Mouse (Mus musculus): ENCODE results near the gene Perp. TPM values are rescaled to one million over a fixed set of nuclear protein-coding genes. Genes with fewer than 3 reads are reported as not detected.

Perp gene
- 1 to 10 TPM; 2.6 to 2.9 TPM for total RNA-seq (2021)
- long read RNA-seq, transcript Perp-201 (3 exons, 1,952 nt), result major isoform, 5 of 5 reads
- long read RNA-seq, partial matches to known transcripts, result 0 of 5 reads
- long read RNA-seq, other reads (novel, unspliced or antisense), result 0 of 5 reads

DNA sequence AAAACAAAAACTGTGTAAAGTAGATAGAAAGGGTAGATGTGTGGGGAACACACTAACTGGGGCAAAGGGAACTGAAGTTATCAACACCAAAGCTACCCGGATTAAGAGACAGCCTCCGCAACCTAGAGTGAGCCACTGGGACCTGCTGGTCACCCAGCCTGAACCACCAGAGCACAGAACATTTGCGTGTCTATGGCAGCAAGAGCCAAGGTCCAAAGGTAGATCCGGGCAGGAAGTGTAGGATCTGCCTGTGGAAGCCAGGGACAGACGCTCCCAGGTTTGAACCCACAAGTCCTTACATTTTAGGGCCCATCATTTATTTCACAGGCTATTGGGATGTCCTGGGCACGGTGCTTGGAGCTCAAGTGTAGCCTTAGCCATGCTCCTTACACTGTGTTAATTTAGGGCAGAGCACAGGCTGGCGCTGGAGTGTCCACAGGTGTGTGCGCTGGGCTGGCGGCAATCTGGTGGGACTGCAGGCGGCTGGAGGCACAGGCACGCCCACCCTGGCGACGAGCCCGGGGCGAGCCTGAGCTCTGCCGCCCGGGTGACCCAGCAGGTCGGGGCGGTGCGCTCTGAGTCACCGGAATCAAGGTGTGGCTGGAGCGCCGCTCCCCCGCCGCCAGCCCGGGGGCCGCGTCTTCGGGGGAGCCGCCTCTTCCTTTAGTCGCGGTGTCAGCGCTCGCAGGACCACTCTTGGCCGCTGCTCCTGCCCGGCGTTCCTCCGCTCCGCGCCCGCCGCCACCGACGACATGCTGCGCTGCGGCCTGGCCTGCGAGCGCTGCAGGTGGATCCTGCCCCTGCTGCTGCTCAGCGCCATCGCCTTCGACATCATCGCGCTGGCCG lies at the start of gene Perp:
Gene Perp (plus strand): TSS at position 580 of the 846 bp plus-strand sequence.
- peak in 1 of 2 experiments; percentile 3 for DNase-seq (ENCODE audit: low spot score in 2 of 2)

DNA sequence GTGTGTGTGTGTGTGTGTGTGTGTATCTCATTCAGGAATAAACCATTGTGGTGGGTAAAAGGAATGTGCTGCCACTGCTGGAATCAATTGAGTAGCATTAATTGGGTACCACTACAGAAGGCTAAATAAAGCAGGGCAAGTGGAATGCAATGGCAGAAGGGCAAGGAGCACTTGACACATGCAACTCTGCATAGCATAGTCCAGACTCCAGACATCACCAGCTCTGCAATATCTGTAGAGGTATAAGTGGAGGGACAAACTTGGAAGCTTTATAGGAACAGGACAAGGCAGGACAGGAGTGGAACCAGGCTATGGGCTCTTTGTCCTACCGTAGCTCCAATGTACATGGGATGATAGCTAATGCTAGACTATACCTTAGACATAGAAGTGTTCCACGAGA lies 33.1 kb upstream of the Perp start:
- no peak for DNase-seq (ENCODE audit: low spot score in 2 of 2)

DNA sequence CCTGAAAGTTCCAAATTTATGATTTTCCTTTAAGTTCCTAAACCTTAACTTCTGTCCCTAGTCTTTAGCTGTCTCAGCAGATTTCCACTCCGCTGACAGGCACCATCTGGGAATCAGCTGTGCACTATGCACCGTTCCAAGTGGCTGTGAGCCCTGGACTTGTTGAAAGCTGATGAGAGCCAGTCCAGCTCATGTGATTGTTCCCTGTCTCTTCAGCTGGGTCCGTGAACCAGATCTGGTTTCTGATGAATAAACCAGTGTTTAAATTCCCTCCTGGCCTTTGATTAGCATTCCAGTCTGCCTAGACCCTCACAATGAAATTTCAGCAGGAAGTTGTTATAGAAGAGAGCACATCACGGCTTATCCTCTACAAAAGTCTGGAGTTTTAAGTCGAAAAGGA lies 28.3 kb upstream of the Perp start:
- peak; percentile 3 to 40 for DNase-seq (ENCODE audit: low spot score in 2 of 2)

DNA sequence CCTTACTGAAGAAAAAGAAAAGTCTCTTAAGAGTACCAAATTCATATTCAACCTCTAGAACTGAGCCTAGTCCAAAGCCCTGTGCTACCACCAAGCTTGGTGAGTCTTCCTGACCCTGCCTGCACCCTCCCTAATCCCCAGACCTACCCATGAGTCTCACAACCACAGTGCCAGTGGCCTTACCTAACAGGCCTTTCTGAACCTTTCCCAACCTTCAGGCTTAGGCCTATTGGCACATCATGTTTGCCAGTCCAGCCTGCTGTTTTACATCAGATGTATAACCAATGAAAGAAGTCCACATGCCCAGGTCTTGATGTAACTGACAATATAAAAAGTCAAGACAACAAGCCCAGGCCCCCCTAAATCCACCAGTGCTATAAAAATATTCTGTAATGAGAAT lies 19.7 kb upstream of the Perp start:
- DNase-seq (ENCODE audit: low spot score in 2 of 2), result no peak

DNA sequence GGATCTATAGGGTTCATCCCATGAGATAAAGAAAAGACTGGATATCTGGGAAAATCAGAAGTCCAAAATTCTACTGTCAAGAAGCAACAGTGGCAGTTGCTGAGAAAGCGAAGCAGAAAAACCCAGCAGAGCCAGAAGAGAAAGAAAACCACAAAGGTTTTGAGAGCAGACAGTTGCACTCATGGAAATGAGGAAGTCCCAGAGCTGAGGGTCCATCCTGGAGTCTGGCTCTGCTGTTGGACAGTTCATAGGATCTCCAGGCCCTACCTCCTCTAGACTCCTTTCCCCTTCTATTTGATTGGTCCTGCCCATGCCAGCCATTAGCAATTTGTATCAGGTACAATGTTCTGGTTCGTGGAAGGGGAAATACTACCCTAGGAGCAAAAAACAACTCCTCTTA lies 18.7 kb upstream of the Perp start:
- DNase-seq (ENCODE audit: low spot score in 2 of 2), result no peak

DNA sequence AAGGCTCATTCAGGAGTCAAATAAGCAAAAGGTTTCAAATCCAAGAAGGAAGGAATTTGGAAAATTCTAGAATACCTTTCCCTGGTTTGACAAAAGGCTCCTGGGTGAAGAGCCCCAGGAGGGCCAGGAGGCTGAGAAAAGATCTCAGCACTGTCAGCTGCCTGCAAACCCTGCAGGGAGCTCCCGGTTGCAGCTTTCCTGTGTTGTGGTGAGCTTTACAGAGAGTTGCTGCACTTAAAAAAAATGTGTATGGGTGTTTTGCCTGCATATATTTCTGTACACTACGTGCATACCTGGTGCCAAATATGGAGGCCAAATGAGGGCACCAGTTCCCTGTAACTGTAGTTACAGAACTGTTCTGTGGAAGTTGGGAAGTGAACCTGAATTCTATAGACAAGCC lies 16.9 kb upstream of the Perp start:
- DNase-seq (ENCODE audit: low spot score in 2 of 2), result no peak

DNA sequence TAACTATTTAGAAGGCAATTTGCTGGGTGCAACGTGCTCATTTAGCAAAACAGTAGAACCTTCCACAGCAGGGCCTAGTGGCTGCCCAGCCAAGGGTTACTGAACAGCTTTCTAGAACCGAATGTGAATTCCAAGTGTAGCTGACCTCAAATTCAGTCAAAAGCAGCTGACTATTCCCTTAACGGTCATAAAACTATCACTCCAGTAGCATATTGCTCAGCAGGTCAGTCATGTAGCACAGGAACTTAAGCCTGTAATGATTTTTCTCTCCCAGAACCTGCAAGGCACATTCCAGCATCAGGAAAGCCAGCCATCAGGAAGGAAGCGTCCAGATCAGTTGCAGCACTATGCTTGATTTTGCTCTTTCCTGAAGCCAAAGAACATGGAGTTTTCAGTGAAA lies 14.5 kb upstream of the Perp start:
- DNase-seq (ENCODE audit: low spot score in 2 of 2), result no peak

DNA sequence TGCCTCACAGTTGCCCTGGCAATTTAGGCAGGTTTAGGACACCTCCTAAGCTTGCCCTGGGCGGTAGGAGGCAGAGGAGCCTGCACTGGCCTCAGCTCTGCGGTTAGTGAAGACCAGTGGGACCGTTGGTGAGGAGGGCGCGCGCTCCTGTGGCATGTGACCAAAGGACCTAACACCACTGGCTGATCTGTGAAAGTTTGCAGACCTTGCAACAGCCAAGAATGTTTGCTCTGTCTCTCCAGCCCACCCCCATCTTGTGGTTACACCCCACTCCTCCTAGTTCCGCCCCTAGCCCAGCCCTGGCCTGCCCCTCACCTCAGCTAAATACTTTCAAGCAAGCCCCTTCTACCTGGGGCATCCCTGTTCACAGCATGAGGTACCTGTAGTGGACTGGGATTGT lies 13.0 kb upstream of the Perp start:
- DNase-seq (ENCODE audit: low spot score in 2 of 2), result no peak

DNA sequence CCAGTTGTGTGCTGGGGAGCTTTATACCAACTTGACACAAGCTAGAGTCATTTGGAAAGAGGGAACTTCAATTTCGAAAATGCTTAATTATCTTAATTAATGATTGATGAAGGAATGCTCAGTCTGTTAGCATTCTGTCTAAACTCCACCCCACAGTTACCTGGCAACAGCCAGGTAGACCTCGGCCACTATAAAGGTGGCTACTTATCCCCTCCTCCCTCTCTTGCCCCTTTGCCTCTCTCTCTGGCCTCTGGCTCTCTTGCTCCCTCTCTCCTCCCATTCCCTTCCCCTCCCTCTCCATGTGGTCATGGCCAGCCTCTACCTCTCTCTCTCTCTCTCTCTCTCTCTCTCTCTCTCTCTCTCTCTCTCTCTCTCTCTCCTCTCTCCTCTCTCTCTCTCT lies 10.4 kb upstream of the Perp start:
- DNase-seq (ENCODE audit: low spot score in 2 of 2), result no peak

DNA sequence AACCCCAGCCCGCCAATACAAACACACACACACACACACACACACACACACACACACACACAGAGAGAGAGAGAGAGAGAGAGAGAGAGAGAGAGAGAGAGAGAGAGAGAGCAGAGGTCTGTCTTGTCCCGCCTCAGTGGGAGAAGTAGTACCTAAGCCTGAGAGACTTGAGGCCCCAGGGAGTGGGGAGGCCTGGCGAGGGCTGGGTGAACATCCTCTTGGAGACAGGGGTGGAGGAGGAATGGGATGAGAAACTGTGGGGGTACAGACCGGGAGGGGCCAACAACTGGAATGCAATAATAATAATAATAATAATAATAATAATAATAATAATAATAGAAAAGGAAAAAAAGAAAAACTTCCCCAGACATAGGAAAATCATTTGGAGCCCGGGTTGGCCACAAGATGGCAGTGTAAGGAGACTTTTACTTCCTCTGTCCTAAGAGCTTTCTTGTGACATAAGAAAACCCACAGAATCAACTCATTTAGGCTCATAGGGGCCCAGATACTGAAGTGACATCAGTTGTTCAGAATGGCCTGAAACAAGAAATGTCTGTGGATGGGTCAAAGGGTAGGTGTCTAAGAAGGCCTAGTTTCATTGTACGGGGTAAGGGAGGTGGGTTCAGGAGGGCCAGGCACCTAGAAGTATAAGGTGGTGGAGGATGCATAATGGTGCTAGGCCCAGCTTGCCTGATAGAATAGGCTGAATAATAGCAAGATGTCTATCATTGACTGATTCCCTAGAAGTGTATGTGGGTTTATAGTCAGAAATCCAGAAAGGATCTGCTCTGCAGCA lies 8.9 kb upstream of the Perp start:
- DNase-seq (ENCODE audit: low spot score in 2 of 2), result peak in 1 of 2 experiments; percentile 30

DNA sequence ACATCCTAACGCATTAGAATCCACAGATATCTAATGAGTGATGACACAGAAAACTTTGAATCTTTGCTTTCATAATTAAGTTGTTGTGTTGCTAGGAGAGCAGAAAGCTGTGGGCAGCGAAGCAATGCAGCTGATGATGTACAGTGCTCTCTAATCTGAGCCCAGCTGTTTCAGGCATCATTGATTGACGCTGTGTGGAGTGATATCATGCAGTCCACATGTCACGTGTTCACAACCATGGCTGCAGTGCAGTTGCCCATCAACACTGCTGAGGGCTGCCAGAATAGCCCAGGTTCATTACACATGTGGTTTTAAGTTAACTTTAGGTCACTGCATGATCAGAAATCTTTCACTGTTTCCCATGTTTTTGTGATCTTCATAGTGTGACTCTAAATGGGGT lies 5.3 kb upstream of the Perp start:
- no peak for DNase-seq (ENCODE audit: low spot score in 2 of 2)

DNA sequence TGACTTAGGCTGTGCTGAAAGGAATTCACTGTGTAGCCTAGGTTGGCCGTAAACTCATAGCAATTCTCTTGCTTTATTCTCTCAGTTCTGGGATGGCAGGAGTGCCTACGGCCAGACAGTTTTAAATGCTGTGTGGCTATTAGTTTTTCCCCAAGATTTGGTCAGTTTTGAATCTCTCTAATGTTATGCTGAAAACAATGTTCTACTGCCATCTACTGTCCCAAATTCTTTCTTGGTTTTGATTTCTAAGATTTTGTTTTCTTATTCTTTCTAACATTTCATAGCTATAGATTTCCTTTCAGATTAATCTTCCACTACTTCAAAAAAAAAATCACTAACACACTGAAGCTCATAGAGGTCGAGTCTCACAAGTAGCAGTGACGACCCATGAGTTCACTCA lies 4.1 kb upstream of the Perp start:
- peak in 1 of 2 experiments; percentile 21 for DNase-seq (ENCODE audit: low spot score in 2 of 2)

DNA sequence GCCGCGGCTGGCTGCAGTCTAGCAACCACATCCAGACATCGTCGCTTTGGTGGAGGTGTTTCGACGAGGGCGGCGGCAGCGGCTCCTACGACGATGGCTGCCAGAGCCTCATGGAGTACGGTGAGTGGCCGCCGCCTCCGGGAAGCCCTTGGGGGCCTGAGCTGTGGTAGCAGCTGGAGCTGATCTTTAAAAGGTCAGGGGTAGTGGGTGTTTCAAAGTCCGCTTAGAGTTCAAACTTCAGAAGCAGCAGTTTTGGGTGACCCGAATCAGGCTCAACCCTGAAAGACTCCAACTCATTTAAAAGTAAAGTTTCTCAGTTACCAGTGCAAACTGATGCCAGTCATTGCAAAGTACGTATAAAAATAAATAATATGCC lies 455 bp downstream of the Perp start:
- no peak for DNase-seq (ENCODE audit: low spot score in 2 of 2)

DNA sequence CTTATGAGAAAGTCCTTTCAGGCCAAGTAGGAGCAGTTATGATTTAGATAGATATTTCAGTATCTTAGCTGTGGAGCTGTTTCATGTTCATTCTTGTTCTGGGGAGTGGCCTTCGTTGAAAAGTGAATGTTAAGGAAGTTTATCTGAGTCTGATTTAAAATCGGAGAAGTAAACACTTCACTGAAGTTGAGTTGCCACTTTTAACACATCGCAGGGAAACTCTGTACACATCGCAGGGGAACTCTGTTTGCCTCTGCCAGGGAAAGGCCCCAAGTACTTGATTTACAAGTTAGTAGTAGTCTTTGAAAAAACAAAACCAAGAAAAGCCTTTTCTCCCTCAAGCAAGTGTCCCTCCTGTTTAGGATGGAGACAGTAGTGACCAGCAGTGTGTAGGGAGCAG lies 891 bp downstream of the Perp start:
- DNase-seq (ENCODE audit: low spot score in 2 of 2), result no peak

DNA sequence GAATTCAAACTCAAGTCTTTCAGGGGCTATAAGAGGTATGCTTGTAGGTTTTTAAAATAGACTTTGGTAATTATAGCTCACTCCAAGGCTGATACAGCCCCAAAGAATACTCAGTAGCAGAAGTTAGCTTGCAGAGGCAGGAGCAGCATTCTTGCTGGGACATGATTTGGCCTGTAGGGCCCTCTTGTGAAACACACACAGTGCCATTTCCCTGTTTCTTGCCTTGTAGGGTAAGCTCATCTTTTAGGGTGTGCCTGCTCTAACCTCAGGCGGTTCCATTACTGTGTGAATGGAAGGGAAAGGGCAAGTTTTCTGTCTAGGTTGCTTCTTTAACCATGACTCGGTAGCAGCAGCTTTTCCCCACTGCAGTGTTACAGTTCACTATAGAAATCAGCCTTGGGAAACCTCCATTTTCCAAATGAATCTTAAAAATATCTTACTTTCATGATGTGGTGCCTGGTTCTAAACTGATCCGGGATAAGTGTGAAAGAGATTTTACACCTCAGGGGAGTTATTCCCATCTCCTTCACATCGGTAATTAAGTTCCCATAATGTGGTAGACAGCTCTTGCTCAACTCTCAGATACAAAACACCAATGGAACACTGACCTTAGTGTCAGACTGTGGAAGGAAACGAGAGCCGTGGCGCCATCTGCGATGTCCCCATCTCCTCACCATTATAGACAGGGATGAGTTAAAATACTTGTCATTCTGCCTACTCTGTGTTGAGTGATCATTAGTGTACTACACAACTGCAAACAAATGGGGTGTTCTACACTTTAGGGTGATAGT lies 1.8 kb downstream of the Perp start:
- DNase-seq (ENCODE audit: low spot score in 2 of 2), result no peak

DNA sequence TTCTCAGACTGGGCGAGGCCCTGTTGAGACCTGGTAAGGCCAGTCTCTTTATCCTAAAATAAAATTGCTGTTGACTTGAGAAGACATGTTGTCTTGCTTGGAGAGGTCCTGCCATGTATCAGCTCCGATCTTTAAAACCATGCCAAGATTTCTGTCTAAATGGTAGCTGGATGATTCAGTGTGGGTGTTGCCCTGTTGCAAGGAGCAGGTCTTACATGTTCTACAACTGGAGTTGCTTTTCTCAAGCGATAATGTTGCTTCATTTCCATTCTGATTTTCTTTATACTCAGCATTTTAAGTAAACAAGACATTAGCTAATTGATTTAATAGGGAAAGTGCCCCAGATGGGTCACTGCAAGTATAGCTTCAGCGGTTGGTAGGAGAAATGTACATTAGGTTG lies 5.4 kb downstream of the Perp start:
- DNase-seq (ENCODE audit: low spot score in 2 of 2), result no peak

DNA sequence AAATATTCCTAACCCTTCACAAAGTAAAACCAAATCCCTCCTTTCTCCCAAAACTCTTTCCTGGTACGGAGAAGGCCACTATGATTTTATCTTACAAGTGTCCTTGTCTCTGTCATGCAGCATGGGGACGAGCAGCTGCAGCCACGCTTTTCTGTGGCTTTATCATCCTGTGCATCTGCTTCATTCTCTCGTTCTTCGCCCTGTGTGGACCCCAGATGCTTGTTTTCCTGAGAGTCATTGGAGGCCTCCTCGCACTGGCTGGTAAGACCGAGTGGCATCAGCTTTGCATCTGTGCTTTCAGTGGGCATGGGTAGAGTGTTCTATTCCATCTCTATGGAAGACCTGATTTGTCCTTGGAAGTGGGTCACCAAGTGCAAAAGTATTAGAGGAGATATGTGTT lies 8.6 kb downstream of the Perp start:
- no peak for DNase-seq (ENCODE audit: low spot score in 2 of 2)

DNA sequence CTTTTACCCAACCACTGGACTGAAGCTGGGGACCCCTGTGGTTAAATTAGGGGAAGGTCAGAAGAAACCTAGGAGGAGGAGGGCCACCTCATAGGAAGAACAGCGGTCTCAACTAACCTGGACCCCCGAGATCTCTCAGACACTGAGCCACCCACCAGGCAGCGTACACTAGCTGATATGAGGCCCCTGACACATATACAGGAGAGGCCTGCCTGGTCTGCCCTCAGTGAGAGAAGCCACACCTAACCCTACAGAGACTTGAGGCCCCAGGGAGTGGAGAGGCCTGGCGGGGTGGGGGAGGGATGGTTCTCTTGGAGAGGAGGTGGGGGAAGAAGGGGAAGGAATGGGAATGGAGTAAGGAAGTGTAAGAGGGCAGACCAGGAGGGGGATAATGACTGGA lies 12.4 kb downstream of the Perp start:
- no peak for DNase-seq (ENCODE audit: low spot score in 2 of 2)

DNA sequence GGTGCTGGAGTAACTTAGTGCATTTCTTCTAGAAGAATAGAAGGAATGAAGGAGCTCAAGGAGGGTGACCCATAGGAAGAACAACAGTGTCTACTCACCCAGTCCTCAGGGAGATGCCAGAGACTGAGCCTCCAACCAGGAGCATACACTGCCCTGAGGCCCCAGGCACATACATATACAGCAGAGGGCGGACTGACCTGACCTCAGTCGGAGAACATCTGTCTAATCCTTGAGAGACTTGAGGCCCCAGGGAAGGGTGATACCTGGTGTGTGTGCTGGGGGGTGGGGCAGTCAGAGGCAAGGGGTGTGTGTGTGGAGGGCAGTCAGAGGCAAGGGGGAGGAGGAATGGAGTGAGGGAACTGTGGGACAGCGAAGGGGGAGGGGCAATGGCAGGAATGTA lies 14.8 kb downstream of the Perp start:
- no peak for DNase-seq (ENCODE audit: low spot score in 2 of 2)

DNA sequence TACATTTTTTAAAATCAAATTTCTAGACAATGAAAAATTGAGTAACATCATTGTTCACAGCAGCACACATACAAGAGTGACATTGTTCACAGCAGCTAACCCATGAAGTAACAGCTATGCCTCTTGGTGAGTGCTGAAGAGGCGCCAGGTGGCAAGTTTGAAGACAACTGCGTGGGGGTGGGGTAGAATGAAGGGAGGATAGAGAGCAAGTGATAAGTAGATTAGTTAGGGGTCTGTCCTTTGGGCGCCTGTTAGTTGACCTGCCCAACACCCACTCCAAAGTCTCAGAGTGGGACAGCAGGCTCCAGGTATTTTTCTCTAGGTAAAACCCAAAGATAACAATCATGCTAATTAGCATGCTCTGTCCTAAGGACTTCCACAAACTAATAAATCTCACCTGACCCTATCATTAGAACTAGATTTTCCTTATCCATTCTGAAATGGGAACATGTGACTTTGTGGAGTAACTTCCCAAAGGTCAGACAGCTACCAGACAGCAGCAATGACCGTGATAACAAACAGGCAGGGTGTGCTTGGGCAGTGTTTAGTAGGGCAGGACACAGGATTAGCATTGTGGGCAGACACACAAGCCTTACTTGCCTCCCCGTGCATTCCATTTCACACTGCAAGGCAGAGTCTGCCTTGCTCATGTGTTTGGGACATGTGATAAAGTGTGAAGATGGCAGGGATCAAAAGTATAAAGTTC lies 15.5 kb downstream of the Perp start:
- no peak for DNase-seq (ENCODE audit: low spot score in 2 of 2)

DNA sequence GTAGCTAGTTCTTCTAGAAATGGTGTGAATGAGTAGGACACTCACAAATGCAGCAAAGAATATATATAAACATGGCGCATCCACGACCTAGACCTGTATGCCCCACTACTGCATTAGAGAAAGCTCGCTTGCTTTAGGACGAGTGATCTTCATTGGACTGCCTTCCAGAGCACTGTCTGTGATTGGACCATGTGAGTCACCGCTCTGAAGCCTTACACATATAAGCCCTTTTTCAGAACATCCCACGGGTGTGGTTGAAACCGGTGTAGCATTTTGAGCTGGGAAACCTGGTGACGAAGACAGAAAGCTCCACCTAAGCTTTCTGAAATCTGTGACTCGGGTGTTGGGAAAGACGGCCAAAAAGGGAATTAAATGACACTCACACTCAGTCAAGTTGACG lies 16.0 kb downstream of the Perp start:
- no peak for DNase-seq (ENCODE audit: low spot score in 2 of 2)

All from layer of hippocampus, adult 18-20 months (tissue).